Mouse (Mus musculus): ENCODE measurements at regions not wholly inside any gene's neighbourhood (a gene's known extent, or its start where the extent isn't known, plus 50 kb on each side); places are given as distances from the start of the nearest gene placed in this dataset.
A peak's percentile ranks its signal among the peaks of the same experiment; 100 is the strongest.

DNA sequence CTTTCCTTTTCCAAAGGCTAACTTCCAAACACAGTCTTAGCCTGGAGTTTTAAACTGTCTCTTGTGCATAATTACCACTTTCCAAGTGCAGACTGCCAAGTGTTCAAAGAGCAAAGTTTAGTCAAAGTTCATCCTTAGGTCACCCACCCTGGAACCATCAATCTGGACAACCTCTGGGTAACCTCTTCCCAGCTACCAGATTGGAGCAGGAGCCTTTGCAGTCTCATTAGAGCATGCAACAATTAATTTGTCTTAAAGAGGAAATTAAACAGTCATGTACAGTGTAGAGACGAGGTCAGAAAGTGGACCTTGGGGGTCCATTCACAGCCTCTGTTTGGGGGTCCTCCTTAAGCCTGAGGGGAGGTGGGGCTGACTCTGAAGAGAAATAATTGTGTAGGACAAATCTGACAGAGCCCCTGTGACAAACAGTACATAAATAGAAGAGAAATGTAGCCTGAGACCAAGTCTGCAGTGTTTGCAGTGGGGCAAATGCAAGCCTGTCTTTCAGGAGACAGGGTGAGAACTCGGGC is 292.9 kb downstream of the Tmem161b start:
- no peaks in the 10 kb centered on the region for H3K36me3 ChIP-seq (ENCODE audit: control insufficient read depth, insufficient read depth, low read length)
- H3K4me3 ChIP-seq (ENCODE audit: low read depth, low read length), result no peak overlapping the region
- peak; percentile 80 for ATAC-seq (ENCODE audit: insufficient number of reproducible peaks, low FRiP score, low TSS enrichment, low read depth)
- no peaks in the 10 kb centered on the region for H3K9me3 ChIP-seq (ENCODE audit: control insufficient read depth, low read length)
- DNase-seq (ENCODE audit: low spot score), result peak; percentile 26
- 10% methylated on average over 2 of the region's 2 CpGs for WGBS
- H3K4me2 ChIP-seq (ENCODE audit: low read depth, severe bottlenecking), result no peak overlapping the region
- H3K27me3 ChIP-seq (ENCODE audit: control insufficient read depth, insufficient read depth, low read length), result no peaks in the 10 kb centered on the region
- H3K27ac ChIP-seq (replicated peaks; ENCODE audit: low read depth, low read length), result no peak overlapping the region
- H3K9ac ChIP-seq (ENCODE audit: low read length), result no peak overlapping the region
- no peaks in the 10 kb centered on the region for H3K4me1 ChIP-seq (ENCODE audit: control insufficient read depth, insufficient read depth, low read length)

Measured in limb, embryonic 11.5 days (tissue).